Mouse (Mus musculus): ENCODE results near the gene Padi2.

DNA sequence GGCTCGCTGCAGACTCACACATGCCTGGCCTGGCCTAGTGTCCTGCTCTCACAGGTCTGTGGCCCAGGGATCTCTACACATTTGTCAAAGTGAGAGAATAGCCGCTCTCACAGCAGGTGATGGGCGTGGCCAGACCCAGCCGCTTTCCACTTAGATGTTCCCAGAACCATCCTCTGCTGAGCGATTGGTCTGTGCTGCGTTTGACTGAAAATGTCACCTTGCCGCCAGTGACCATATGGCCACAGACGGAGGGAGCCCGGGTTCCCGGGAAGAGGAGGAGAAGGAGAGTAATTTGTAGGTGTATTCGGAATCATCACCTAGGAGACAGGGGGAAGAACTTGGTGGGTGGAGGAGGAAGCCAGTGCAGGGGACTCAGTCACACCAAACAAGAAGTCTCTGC, 33.1 kb upstream of the Padi2 start:
- no peak for TF ChIP-seq CTCF (conservative IDR thresholded peaks at IDR 0.05 in 1 of 2, IDR thresholded peaks at IDR 0.05 in 1 of 2; ENCODE audit: low read depth in 2 of 2, low read length in 2 of 2)
- TF ChIP-seq ZC3H11A (IDR thresholded peaks at IDR 0.05; ENCODE audit: low read depth, low read length): no peak

Measured in CH12.LX (cell line).